Mouse (Mus musculus) midbrain, embryonic 12.5 days (tissue): ENCODE measurements at regions not wholly inside any gene's neighbourhood (a gene's known extent, or its start where the extent isn't known, plus 50 kb on each side); places are given as distances from the start of the nearest gene placed in this dataset.

Source experiments
- ATAC-seq: fragments of 200-750 bp; cut with Nextera tagmentation; 2 replicates; pipeline ENCODE4 v1.8.0; 2017; ENCODE audit warnings: low read depth, moderate TSS enrichment, moderate library complexity; ENCODE audit not compliant: low FRiP score
- H3K27ac ChIP-seq: fragments of 300-500 bp; sonication (generic); replicated peaks from 2 replicates; pipeline ENCODE4 v1.5.1; 2016; ENCODE audit warnings: mild to moderate bottlenecking
- H3K27me3 ChIP-seq: fragments of 300-500 bp; sonication (generic); 2 replicates; pipeline ENCODE4 v1.6.1; 2016; ENCODE audit warnings: mild to moderate bottlenecking
- H3K36me3 ChIP-seq: fragments of 300-500 bp; sonication (generic); 2 replicates; pipeline ENCODE4 v1.6.1; 2016
- H3K4me1 ChIP-seq: fragments of 300-500 bp; sonication (generic); 2 replicates; pipeline ENCODE4 v1.6.1; 2016
- H3K4me2 ChIP-seq: fragments of 300-500 bp; sonication (generic); replicated peaks from 2 replicates; pipeline ENCODE4 v1.6.1; 2016; ENCODE audit warnings: mild to moderate bottlenecking, moderate library complexity
- H3K4me3 ChIP-seq: fragments of 300-500 bp; sonication (generic); 2 replicates; pipeline ENCODE4 v1.5.1; 2016; ENCODE audit warnings: mild to moderate bottlenecking
- H3K9ac ChIP-seq: fragments of 300-500 bp; sonication (generic); replicated peaks from 2 replicates; pipeline ENCODE4 v1.6.1; 2016; ENCODE audit warnings: mild to moderate bottlenecking, moderate library complexity
- H3K9me3 ChIP-seq: fragments of 300-500 bp; sonication (generic); 2 replicates; pipeline ENCODE4 v1.6.1; 2016; ENCODE audit warnings: mild to moderate bottlenecking
- WGBS: fragments of 180-500 bp; shearing (Covaris S2); methylation state at CpG from one replicate; pipeline ENCODE4 v1.1.7; 2016; 5-methylcytosine and 5-hydroxymethylcytosine counted together

GRCm38 (mm10) chr16:47900785-47901184 lies 382.7 kb upstream of the Dppa4 start:
- ATAC-seq = no peak
- WGBS = 91% methylated on average over 3 of the region's 3 CpGs
- Histone ChIP-seq H3K27me3 (no peaks in the 10 kb centered on the region), H3K4me3 (no peak overlapping the region), H3K4me1 (no peaks in the 10 kb centered on the region), H3K9me3 (no peaks in the 10 kb centered on the region), H3K9ac (no peak overlapping the region), H3K4me2 (no peak overlapping the region), H3K36me3 (no peaks in the 10 kb centered on the region), H3K27ac (no peak overlapping the region)

GRCm38 (mm10) chr16:47938000-47938399 lies 345.5 kb upstream of the Dppa4 start:
- H3K36me3 ChIP-seq = no peaks in the 10 kb centered on the region
- ATAC-seq = no peak
- H3K27ac ChIP-seq = no peak overlapping the region
- H3K4me2 ChIP-seq = no peak overlapping the region
- WGBS = 83% methylated on average over 2 of the region's 2 CpGs
- no peak overlapping the region for H3K4me3 ChIP-seq
- no peaks in the 10 kb centered on the region for H3K9me3 ChIP-seq
- no peak overlapping the region for H3K9ac ChIP-seq
- no peaks in the 10 kb centered on the region for H3K27me3 ChIP-seq
- H3K4me1 ChIP-seq = no peaks in the 10 kb centered on the region
